Mouse (Mus musculus) hindbrain, embryonic 10.5 days (tissue): Measurements from ENCODE around the gene AY761185. TPM values are rescaled to one million over a fixed set of nuclear protein-coding genes. Genes with fewer than 3 reads are reported as not detected.
"Not testable (repeated sequence)": the region's sequence is repeated elsewhere in the genome, so short reads cannot be mapped to it uniquely, and the experiment has no call there.

Experiments
- DNase-seq: peaks from one replicate; pipeline ENCODE4 v3.0.0-alpha.2; 2017; ENCODE audit warnings: low spot score
- H3K27ac ChIP-seq: fragments of 300-500 bp; sonication (generic); 2 replicates; pipeline ENCODE4 v1.5.1; 2016; ENCODE audit warnings: mild to moderate bottlenecking, moderate library complexity
- H3K27me3 ChIP-seq: fragments of 300-500 bp; sonication (generic); 2 replicates; pipeline ENCODE4 v1.6.1; 2016; ENCODE audit warnings: mild to moderate bottlenecking; ENCODE audit not compliant: poor library complexity, insufficient read depth, severe bottlenecking
- H3K36me3 ChIP-seq: fragments of 300-500 bp; sonication (generic); 2 replicates; pipeline ENCODE4 v1.6.1; 2016; ENCODE audit warnings: mild to moderate bottlenecking, moderate library complexity
- H3K4me1 ChIP-seq: fragments of 300-500 bp; sonication (generic); replicated peaks from 2 replicates; pipeline ENCODE4 v1.6.1; 2016; ENCODE audit warnings: mild to moderate bottlenecking
- H3K4me3 ChIP-seq: fragments of 300-500 bp; sonication (generic); 2 replicates; pipeline ENCODE4 v1.5.1; 2016; ENCODE audit warnings: mild to moderate bottlenecking, moderate library complexity
- H3K9me3 ChIP-seq: fragments of 300-500 bp; sonication (generic); 2 replicates; pipeline ENCODE4 v1.6.1; 2016; ENCODE audit warnings: mild to moderate bottlenecking, moderate library complexity
- WGBS: fragments of 180-500 bp; shearing (Covaris S2); methylation state at CpG from one replicate; pipeline ENCODE4 v1.1.7; 2016; 5-methylcytosine and 5-hydroxymethylcytosine counted together
- polyA plus RNA-seq: library from polyadenylated mRNA; unstranded; fragments of >200 nt; fragmentation: Nextera tagmentation; extraction: Ambion mirVana; gene quantifications from 2 replicates; pipeline ENCODE4 v1.2.1, GENCODE M21; 2016

The AY761185 gene
- polyA plus RNA-seq: not detected in 2 replicates

DNA sequence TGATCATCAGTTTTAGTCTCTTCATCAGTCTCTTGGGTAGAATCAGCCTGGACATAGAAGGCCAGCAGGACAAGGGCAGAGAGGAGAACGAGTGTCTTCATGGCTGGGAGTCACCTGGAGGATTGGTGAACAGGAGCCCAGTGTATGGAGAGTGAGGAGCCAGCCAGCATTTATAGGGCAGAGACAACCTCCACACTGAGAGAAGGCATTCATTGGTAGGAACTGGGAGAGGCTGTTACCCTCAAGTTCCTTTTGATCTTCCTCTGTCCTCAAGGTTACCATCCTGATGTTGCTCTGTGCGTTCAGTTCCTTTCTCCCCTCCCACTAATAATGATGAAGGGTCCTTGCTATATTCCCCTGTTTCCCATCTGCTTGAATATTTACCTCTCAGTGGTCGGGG, at the start of gene AY761185:
Gene AY761185 (minus strand): TSS at position 101 of the 400 bp plus-strand sequence.
- Histone ChIP-seq H3K4me1 (no peaks in the 10 kb centered on the region), H3K27me3 (no peaks in the 10 kb centered on the region), H3K36me3 (no peaks in the 10 kb centered on the region), H3K27ac (no peak within 1 kb of the TSS), H3K4me3 (no peak within 1 kb of the TSS), H3K9me3 (peaks cover 49% of the 10 kb centered on the region)
- WGBS: 76% methylated on average over 3 of the region's 3 CpGs
- no peak for DNase-seq

DNA sequence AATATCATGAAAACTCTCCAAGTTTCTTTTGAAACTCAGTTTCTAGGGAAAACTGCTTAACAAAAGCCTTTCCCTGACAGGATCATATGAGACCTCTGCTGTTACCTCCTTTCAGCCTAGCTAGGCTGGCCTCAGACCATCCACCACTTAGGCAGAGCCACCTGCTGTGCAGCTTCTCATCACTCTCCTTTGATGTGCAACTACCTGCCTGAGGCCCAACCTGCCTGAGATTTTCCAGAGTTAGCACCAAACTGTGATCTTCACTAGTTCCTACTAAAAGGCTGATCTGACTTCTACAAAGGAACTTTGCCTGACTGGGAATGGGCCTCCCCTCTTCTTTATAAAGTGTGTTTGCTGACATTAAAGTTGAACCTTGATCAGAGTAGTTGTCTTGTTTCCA, 49.5 kb upstream of the AY761185 start:
- H3K36me3 ChIP-seq, H3K27me3 ChIP-seq, H3K27ac ChIP-seq, H3K4me3 ChIP-seq, H3K4me1 ChIP-seq, DNase-seq: not testable (repeated sequence)
- peaks cover 13% of the 10 kb centered on the region; the same call in 1 of the 2 replicates for H3K9me3 ChIP-seq

DNA sequence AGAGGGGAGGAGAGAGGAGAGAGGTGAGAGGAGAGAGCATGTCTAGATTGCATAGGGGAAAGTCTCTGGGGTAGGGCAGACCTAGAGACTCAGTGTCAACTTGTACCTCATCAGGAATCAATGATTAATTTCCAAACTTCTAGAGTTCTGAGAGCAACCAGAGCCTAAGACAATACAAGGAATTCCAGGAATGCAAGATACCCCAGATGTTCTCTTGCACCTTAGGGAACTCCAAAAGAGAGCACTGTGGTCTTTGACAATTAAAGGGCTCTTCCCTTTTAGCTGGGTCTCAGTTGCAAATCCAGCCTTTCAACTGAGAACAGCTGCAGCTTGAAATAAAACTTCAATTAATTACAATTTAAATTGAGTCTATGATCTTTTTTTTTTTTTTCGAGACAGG, 35.3 kb upstream of the AY761185 start:
- no peak for DNase-seq
- H3K27me3 ChIP-seq: no peaks in the 10 kb centered on the region
- no peaks in the 10 kb centered on the region for H3K4me1 ChIP-seq
- no peak overlapping the region for H3K4me3 ChIP-seq
- 47% methylated on average over 1 of the region's 1 CpGs for WGBS
- peaks cover 36% of the 10 kb centered on the region for H3K9me3 ChIP-seq
- no peak overlapping the region for H3K27ac ChIP-seq
- no peaks in the 10 kb centered on the region for H3K36me3 ChIP-seq

DNA sequence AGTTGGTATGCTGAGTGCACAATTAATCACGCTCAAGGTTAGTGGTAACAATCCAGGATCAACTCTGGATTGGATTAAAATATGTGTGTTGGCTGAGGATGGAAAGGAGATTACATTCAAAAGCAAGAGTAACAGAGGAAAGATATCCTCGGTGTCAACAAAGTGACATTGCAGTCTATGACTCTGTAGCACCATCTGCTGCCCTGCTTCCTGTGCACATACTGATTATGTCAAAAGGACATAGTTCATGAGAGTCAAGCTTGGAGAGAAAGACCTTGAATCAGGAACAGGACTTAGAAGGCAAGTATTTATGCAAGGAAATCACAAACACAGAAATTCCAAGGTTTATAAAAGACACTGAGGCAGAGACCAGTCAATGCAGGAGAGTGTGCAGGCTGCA, 20.0 kb upstream of the AY761185 start:
- 86% methylated on average over 2 of the region's 2 CpGs for WGBS

DNA sequence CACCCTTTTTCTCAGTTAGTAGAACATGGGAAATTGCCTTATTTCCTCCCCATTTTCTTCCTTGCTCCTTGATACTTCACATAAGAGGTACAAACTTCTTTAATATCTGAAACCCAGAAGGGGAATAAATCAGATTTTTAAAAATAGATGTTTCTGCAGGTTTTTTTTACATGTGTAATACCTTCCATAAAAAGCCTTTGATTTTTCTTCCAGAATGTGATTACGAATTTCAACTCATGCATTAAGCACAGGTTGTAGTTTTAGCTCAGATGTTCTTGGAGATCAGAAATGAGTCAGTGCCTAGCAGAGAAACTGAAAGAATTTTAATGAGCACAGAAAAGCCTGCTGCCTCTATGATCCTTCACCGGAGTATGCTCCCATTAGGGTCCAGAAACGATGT, 22.5 kb downstream of the AY761185 start, which contains the start of gene Gm6040:
Gene Gm6040 (minus strand): TSS at position 101 of the 400 bp plus-strand sequence.
- WGBS: 81% methylated on average over 3 of the region's 3 CpGs
- Histone ChIP-seq H3K4me1 (no peaks in the 10 kb centered on the region), H3K27ac (no peak within 1 kb of the TSS), H3K4me3 (no peak within 1 kb of the TSS), H3K9me3 (peaks cover 57% of the 10 kb centered on the region), H3K36me3 (no peaks in the 10 kb centered on the region), H3K27me3 (no peaks in the 10 kb centered on the region)
- DNase-seq: no peak

More for the DNA sequence above, 20.0 kb upstream of the AY761185 start:
- peaks cover 25% of the 10 kb centered on the region for H3K9me3 ChIP-seq
- H3K4me1 ChIP-seq: no peaks in the 10 kb centered on the region
- no peak overlapping the region for H3K27ac ChIP-seq
- no peaks in the 10 kb centered on the region for H3K36me3 ChIP-seq
- H3K27me3 ChIP-seq: no peaks in the 10 kb centered on the region
- DNase-seq: no peak
- no peak overlapping the region for H3K4me3 ChIP-seq

DNA sequence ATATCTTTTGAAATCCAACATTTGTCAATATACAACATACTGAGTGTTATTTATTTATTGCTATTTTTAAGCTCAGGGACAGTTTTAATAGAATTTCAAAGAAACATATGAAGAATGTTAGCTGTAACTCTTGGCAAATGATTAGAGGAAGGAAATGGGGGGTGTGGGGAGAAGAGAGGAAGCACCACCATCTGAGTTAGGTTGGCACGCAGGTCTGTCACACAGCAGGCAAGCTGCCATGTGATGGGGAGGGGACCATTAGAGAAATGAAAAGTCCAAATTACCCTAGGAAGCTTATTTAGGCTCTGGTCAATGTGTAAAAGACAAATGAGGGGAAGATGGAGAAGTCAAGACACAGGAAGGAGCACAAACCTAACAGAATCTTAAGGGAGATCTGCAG, 32.2 kb downstream of the AY761185 start:
- WGBS: 83% methylated on average over 1 of the region's 1 CpGs
- no peak for DNase-seq
- Histone ChIP-seq H3K27me3 (no peaks in the 10 kb centered on the region), H3K4me3 (no peak overlapping the region), H3K36me3 (no peaks in the 10 kb centered on the region), H3K27ac (no peak overlapping the region), H3K9me3 (peaks cover 33% of the 10 kb centered on the region), H3K4me1 (no peaks in the 10 kb centered on the region)

DNA sequence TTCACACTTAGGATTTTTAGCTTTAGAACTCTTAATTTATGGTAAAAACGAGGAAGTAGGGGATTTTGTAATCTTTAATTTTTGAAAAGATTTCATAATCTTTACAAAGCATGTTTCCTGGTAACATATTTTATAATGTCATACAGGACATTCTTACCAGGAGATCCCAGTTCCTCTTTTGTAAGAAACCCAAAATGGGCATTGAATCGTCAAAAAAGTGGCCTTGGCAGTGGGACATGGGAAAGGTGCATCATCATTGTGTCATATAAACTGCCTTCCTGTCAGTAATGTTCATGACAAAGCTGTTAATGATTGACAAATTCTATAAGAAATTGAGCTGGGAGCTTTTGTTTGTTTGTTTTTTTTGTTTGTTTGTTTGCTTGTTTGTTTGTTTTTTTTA, 36.3 kb downstream of the AY761185 start:
- 65% methylated on average over 2 of the region's 2 CpGs for WGBS

DNA sequence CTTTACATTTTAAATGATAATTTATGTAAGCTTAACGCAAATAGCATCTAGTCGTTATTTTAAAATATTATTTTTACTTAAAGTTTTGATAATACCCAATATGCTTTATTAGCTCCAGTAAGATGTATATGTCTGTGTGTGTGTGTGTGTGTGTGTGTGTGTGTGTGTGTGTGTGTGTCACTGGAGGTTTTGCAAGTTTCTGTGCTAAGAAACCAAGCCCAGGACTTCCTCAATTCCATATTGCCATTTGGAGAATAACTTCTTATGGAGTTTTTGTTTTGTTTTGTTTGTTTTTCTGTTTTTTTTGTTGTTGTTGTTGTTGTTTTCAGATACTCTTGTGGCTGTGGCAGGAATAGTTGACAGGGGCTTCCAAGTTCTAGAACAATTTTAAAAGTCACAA, 37.4 kb downstream of the AY761185 start:
- 94% methylated on average over 2 of the region's 2 CpGs for whole genome bisulfite sequencing
- Histone ChIP-seq H3K4me3 (no peak overlapping the region), H3K27ac (no peak overlapping the region), H3K36me3 (no peaks in the 10 kb centered on the region), H3K4me1 (no peaks in the 10 kb centered on the region), H3K9me3 (peaks cover 26% of the 10 kb centered on the region), H3K27me3 (no peaks in the 10 kb centered on the region)
- no peak for DNase-seq

More for the DNA sequence above, 36.3 kb downstream of the AY761185 start:
- no peaks in the 10 kb centered on the region for H3K4me1 ChIP-seq
- peaks cover 29% of the 10 kb centered on the region for H3K9me3 ChIP-seq
- DNase-seq: no peak
- no peak overlapping the region for H3K4me3 ChIP-seq
- H3K27ac ChIP-seq: no peak overlapping the region
- H3K27me3 ChIP-seq: no peaks in the 10 kb centered on the region
- H3K36me3 ChIP-seq: no peaks in the 10 kb centered on the region

DNA sequence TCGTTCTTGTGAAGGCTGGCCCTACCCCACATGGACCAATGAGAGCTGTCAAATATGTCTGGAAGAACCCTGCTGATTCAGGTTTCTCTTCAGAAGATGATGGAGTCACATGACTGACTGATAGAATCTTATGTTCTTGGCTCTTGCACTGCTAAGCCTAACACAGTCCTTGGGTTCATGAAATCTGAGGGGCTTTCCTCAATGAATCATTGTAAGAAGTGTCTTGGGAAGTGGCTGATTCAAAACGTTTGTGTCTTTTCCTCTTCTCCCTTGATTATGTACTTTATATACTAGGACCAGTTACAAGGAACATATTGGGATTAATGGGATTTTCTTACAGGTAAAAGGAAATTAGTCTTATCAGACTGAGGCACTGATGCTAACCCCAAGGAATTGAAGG, 42.0 kb downstream of the AY761185 start, which contains the start of gene Gm15056:
Gene Gm15056 (minus strand): TSS at position 101 of the 400 bp plus-strand sequence.
- Histone ChIP-seq H3K27me3 (no peaks in the 10 kb centered on the region), H3K4me1 (no peaks in the 10 kb centered on the region), H3K36me3 (no peaks in the 10 kb centered on the region), H3K9me3 (peaks cover 49% of the 10 kb centered on the region), H3K27ac (no peak within 1 kb of the TSS), H3K4me3 (no peak within 1 kb of the TSS)
- DNase-seq: no peak
- WGBS: 57% methylated on average over 2 of the region's 2 CpGs

Other genes starting within 250 kb of the AY761185 start
- not detected in 2 replicates for gene Defb33, start 52.0 kb downstream of the AY761185 start, polyA plus RNA-seq
- not detected in 2 replicates for gene Gm15056, start 42.1 kb downstream of the AY761185 start, polyA plus RNA-seq
- gene Gm6040, start 22.6 kb downstream of the AY761185 start, polyA plus RNA-seq: not detected in 2 replicates
- gene Defa21, start 80.8 kb upstream of the AY761185 start, polyA plus RNA-seq: not detected in 2 replicates
- not detected in 2 replicates for gene Defa23, start 110.3 kb upstream of the AY761185 start, polyA plus RNA-seq
- not detected in 2 replicates for gene Defa35, start 120.3 kb upstream of the AY761185 start, polyA plus RNA-seq
- gene Defa25, start 139.7 kb upstream of the AY761185 start, polyA plus RNA-seq: not detected in 2 replicates
- not detected in 2 replicates for gene Gm14851, start 151.3 kb upstream of the AY761185 start, polyA plus RNA-seq
- gene Defa30, start 189.9 kb upstream of the AY761185 start, polyA plus RNA-seq: not detected in 2 replicates
- not detected in 2 replicates for gene Defa22, start 217.6 kb upstream of the AY761185 start, polyA plus RNA-seq
- gene Defa31, start 246.9 kb upstream of the AY761185 start, polyA plus RNA-seq: not detected in 2 replicates